20 mouse cellular contexts compared by ENCODE assay signal in genomic region chr5:18013196-18013595, GRCm38 (mm10). TPM values are rescaled to one million over a fixed set of nuclear protein-coding genes. Genes with fewer than 3 reads are reported as not detected.
"Had no signal": no experiment of that assay in that cellular context is flagged by ENCODE, and none has a peak within 500 bp of the region (broad histone marks: within the 10 kb centered on the region; RNA-seq: fewer than 3 reads in every experiment).

No protein-coding gene starts in this region.

- H3K27ac ChIP-seq: kidney, embryonic 15.5 days; left cerebral cortex, adult 2 months; limb, embryonic 13.5 days; liver, embryonic 15.5 days; midbrain, embryonic 10.5 days; neural tube, embryonic 12.5 days had no signal

- H3K4me3 ChIP-seq: kidney, embryonic 15.5 days; left cerebral cortex, adult 2 months; limb, embryonic 13.5 days; liver, embryonic 15.5 days; midbrain, embryonic 10.5 days; neural tube, embryonic 12.5 days had no signal

- DNase-seq: kidney, adult 2 months; kidney, postnatal 14 days; lung, embryonic 14.5 days; lung, postnatal 10 days; lung, postnatal 4 days; midbrain, embryonic 14.5 days; right cerebral cortex, adult 18-20 months; thymus, adult 18-20 months; thymus, postnatal 14 days had no signal

- H3K27me3 ChIP-seq: kidney, embryonic 15.5 days; limb, embryonic 13.5 days; liver, embryonic 15.5 days; neural tube, embryonic 12.5 days had no signal

- ATAC-seq: intestine, embryonic 16.5 days had no signal

- H3K4me1 ChIP-seq: kidney, embryonic 15.5 days; limb, embryonic 13.5 days; liver, embryonic 15.5 days; midbrain, embryonic 10.5 days; neural tube, embryonic 12.5 days had no signal

- H3K9me3 ChIP-seq: kidney, embryonic 15.5 days; limb, embryonic 13.5 days; liver, embryonic 15.5 days; midbrain, embryonic 10.5 days; neural tube, embryonic 12.5 days had no signal

- H3K4me2 ChIP-seq: kidney, embryonic 15.5 days; limb, embryonic 13.5 days; liver, embryonic 15.5 days; lung, embryonic 14.5 days; neural tube, embryonic 12.5 days had no signal

- H3K36me3 ChIP-seq: kidney, embryonic 15.5 days; limb, embryonic 13.5 days; liver, embryonic 15.5 days; midbrain, embryonic 10.5 days; neural tube, embryonic 12.5 days had no signal

- H3K9ac ChIP-seq: kidney, embryonic 15.5 days; limb, embryonic 13.5 days; liver, embryonic 15.5 days; lung, embryonic 14.5 days; neural tube, embryonic 12.5 days had no signal

RNA-seq across cellular contexts. Expression of gene Gnat3, which starts 50.8 kb away (rescaled TPM):
- total RNA-seq: layer of hippocampus, postnatal 25 days; left cerebral cortex, adult 2 months; left cerebral cortex, postnatal 25 days; liver, adult 2 months had no signal
- polyA plus RNA-seq: intestine, embryonic 16.5 days; kidney, adult 2 months; kidney, embryonic 15.5 days; limb, embryonic 13.5 days; liver, adult 2 months; liver, embryonic 15.5 days; lung, embryonic 14.5 days; midbrain, embryonic 14.5 days; stomach, embryonic 14.5 days had no signal
